Mouse (Mus musculus): Measurements from ENCODE around the gene Rac3.
"Not testable (repeated sequence)": the region's sequence is repeated elsewhere in the genome, so short reads cannot be mapped to it uniquely, and the experiment has no call there.

The Rac3 gene

DNA sequence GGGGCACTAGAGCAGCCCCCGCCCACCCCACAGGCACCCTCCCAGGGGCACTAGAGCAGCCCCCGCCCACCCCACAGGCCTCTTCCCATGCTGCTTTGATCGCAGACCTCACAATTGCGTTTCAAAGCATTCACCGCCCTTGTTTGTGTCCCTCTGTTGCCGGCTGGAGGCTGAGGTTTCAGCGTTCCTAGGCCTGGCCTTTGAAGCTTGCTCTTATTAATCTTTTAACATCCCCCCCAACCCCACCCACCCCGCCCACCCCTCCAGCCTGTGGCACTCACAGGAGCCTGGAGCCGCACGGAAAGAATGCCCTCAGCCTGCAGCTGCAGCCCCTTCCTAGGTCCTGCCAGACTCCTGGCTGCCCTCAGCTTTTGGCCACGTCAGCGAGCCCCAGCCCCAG, 14.0 kb upstream of the Rac3 start:
- no peak for DNase-seq

DNA sequence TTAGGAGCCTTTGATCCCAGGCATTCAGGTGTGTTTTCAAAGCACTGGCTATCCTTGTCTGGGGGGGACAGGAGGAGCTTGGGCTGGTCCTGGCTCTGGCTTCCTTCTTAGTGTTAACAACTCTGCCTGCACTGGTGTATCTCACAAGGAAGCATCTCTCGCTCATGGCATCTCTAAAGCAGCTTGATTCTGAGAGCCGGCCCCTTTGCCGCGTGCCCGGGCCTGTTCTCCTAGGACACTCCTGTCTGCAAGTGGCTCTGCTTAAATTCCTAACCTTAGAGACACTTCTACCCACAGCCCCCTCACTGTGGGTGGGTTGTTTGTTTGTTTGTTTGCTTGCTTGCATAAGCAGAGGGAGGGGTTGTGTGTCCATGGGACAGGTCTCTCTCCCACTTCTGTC, 13.3 kb upstream of the Rac3 start:
- DNase-seq, result no peak

GRCm38 (mm10) chr11:120709551-120709950, 11.7 kb upstream of the Rac3 start:
- no peak for DNase-seq

DNA sequence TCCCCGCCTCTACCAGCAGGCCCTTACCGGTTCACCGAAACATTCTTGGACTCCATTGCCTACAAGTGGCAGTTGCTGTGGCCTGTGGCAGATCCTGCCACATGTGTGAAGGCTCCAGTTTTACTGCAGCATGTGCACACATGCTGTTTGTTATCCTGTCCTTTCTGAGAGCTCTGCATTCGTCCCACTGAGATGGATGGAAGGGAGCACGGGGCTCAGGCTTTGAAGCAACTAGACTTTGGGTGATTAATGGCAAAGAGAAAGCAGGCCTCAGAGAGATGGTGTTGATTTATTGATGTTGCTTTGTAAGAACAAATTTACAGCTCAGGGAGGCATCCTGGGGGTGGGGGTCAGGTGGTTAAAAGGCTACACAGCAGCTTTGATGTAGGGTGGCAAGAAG, 10.6 kb upstream of the Rac3 start:
- no peak for DNase-seq

DNA sequence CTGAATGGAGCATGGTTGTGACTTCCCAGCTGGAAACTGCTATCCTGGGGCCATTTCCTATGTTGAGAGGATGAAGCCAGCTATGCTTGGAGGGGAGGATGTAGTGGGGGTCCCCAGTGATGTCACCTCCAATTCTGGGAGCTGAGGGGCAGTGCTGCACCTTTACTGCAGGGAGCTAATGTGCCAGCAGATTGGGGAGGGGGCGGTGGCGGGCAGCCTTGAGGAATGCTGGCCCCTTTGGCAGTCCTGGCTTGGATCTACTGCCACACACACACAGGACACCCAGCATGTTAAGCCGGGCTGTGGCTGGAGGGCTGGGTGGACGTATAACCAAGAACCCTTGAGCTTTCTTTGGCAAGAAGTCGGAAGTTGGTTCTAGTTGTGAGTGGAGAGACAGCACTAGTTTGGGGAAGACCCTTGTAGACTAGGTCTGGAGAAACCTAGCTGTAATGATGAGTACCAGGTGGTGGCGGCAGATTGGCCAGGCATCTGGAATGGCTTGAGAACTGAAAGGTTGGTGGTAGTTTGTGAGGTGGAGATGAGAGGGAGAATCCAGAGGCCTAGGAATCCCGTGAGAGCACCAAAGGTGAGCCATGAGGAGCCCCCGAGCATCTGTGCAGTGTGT, 9.2 kb upstream of the Rac3 start:
- no peak for DNase-seq

GRCm38 (mm10) chr11:120712771-120713568, 8.3 kb upstream of the Rac3 start:
- DNase-seq, result peak; percentile 60

DNA sequence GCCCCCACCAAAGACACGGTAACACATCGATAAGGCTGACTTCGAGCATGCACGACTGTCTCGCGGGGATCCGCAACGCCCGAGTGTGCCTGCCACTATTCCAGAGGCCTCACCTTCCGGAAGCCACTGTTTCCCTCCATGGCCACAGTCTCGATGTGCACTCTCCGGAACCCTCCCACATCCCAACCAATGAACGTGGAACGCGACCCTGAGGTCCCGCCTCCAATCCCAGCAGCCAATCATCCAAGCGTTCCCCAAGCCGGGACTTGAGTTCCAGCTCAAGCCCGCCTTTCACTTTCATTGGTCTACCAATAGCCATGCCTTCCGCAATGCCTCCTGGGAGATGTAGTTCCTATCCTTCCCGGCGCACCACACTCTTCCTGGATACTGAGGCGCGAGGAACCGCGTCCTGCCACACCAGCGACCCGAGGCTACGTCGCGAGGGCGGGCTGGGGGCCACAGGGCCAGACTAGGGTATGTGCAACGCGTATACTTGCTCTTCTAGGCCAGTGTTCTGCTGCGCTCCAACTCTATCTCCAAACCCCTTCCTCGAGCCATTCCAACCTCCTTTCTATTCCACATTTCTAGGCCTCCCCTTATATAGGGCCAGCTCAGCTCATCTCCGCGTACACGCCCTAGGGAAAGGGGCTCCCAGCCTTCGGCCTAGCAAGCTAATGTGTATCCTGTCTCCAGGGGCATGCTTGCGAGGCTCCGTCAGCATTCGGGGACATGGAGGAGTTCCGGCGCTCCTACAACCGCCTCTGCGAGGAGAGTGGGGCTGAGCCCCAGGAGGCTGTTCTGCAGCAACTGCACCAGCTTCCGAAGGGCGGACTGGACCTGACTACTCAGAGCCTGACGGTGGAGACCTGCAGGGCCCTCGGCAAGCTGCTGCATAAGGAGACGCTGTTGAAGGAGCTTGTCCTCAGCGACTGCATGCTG, 7.4 kb upstream of the Rac3 start, which contains the start of the genes Cenpx and Lrrc45:
Gene Cenpx (minus strand): TSS at position 159 of the 939 bp plus-strand sequence.
Gene Lrrc45 (plus strand): TSS at position 346 of the 939 bp plus-strand sequence.
- DNase-seq, result peak; percentile 95

GRCm38 (mm10) chr11:120714546-120714945, 6.7 kb upstream of the Rac3 start:
- no peak for DNase-seq

DNA sequence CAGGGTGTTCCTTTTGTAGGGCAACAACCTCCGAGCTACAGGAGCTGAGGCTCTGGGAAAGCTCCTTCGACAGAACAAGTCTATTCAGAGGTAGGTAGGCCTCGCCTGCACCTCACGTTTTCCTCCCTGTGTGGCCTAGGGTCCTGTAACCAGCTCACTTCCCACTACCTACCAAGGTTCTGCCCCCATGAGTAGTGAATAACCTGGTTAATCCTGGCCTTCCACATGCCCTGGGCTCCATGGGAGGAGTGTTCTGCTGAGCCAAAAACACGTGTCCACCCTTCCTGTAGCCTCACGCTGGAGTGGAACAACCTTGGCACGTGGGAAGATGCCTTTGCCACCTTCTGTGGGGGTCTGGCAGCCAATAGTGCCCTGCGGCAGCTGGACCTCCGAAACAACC, 6.1 kb upstream of the Rac3 start:
- DNase-seq, result no peak

DNA sequence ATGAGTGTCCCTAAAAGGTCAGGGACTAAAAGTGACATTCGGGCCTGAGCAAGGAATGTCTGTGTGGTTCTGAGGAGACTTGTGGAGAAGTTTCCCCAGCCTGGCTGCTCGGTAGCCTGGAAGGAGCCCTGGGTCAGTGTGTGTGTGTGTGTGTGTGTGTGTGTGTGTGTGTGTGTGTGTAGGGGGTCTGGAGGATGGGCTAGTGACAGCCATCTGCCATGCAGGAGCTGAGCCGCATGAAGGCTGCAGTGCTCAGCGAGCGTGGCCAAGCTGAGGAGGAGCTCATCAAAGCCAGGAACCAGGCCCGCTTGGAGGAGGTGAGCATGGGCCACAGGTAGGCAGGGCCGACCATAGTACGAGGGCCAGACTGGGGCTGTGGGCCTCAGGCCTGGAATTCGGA, 2.0 kb upstream of the Rac3 start:
- no peak for DNase-seq

- no peak for DNase-seq
These were observed 1.4 kb upstream of the Rac3 start for GRCm38 (mm10) chr11:120719841-120720376.

GRCm38 (mm10) chr11:120720450-120720849, 820 bp upstream of the Rac3 start:
- peak; percentile 90 for DNase-seq

DNA sequence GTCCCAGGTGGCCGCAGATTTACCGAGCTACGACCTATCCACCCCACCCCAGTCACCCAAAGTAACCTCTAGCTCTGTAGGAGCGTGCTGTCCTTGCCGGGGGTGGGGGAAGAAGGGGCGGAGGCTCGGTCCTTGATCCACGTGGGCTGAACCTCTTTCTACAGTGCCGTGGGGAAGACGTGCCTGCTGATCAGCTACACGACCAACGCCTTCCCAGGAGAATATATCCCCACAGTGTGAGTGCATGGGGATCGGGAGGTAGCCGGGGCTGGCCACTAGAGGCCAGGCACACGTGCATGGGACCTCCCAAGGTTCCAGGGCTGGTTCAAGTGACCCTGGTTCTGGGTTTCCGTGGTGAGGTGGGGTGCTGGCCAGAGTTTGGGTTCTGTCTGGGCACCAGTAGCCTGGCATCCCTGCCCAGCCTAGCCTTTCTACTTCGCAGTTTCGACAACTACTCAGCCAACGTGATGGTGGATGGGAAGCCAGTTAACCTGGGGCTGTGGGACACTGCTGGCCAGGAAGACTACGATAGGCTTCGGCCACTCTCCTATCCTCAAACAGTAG, 879 bp downstream of the Rac3 start:
- no peak for DNase-seq

DNA sequence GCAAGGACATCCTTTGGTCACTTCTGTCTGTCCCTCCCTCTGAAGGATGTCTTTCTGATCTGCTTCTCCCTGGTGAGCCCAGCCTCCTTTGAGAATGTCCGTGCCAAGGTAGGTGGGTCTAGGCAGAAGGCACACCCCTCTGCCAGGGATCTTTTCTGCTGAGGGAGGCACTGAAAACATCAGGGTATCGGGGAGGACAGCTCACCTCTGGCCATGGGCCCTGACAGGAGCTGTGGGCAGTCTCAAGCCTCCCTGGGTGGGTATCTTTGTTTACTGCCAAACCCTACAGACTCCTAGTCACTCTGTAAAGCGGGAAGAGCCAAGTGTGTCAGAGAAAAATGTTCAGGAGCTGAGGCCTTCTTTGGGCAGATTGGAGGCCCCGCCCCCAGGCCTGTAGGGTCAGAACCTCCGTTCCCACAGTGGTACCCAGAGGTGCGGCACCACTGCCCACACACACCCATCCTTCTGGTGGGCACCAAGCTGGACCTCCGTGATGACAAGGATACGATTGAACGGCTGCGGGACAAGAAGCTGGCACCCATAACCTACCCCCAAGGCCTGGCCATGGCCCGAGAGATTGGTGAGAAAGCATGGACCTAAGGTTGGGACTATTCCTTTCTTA, 1.6 kb downstream of the Rac3 start:
- DNase-seq, result no peak

DNA sequence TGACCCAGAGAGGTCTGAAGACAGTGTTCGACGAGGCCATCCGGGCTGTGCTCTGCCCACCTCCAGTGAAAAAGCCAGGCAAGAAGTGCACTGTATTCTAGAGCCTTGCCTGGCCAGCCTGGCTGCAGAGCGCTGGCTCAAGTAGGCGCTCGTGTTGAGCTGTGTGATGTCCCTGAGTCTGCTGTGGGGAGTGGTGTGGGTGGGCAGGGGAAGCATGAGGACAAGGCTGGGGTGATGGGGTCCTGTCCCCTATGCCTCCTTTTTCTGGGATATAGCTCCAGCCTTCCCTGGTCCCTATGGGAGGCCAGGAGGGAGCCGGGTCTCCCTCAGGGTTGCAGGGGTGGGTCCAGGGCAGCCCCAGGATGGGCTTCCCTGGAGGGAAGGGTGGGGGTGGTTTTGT, 2.2 kb downstream of the Rac3 start:
- no peak for DNase-seq

DNA sequence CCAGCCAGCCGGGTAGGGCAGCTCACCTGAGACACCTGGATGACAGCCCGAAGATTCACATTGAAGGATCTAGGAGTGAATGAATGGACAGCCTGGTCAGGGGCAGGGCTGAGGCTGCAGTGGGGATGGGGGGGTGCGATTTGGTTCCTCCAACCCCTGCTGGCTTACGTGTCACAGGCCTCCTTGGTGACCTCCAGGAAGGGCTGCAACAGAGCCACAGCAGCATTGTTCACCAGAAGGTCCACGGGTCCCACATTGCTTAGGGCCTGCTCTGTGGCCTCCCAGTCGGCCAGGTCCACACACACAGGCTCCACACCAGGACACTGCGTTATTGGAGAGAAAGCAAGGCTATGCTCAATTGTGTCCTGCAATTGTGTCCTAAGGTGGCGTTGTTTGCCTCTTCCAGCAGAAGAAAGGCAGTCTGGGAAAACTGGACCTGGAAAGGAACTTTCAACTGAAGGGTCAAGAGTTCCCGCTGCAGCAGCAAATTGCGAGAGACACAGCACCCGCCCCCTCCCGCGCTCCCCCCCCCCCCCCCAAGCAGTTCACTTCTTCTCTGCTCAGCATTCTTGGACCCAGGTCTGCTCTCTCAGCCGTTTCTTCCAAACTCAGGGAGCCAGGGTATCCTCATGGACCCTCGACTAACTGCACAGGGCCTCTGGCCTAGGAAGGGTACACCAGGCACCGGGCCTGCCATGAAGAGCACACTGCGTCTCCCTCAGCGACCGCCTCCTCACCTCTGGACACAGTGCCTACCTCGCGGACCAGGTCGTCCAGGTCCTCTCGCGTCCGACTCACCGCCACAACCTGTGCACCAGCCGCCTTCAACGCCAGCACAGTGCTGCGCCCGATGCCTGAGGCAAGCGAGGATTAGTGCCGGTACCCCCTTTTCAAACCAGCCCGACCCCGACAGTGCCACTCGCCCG, 5.2 kb downstream of the Rac3 start:
- DNase-seq, result no peak

GRCm38 (mm10) chr11:120727169-120727527, 5.9 kb downstream of the Rac3 start, which contains the start of gene Dcxr:
Gene Dcxr, minus strand, starts transcription at chr11:120727281.
- DNase-seq, result peak; percentile 73

- no peak for DNase-seq
These were observed 6.3 kb downstream of the Rac3 start for GRCm38 (mm10) chr11:120727564-120727963.

DNA sequence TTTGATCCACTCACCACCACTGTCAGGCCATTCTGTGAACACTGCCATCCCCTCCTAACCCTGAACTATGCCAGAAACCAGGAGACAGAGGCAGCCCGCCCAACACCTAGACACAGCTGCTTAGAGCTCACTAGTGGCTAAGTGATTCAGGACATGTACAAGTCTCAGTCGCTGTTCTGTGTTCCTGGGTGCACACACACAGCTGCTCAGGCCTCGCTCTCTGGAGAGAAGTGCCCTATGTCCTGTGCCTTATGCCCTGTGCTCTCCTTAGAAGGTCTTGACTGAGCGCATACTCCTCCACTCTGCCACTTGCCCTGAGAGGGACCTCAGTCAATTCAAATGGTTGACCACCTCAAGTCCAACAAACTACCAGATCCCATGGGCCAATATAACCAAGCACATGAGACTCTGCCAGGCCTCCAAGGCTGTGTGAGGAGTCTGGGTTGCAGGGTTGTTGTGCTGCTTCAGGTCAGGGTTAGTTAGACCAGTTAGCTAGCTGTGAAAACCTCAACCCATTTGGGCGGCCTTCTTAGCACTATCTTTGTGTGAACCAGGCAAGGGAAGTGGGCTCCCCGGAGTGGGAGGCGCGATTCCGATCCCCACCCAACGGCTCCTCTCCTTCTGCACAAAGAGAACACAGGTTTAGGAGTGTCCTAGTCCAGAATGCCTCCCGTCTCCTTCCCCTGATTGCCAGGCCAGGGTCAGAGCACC, 7.4 kb downstream of the Rac3 start:
- DNase-seq, result no peak

DNA sequence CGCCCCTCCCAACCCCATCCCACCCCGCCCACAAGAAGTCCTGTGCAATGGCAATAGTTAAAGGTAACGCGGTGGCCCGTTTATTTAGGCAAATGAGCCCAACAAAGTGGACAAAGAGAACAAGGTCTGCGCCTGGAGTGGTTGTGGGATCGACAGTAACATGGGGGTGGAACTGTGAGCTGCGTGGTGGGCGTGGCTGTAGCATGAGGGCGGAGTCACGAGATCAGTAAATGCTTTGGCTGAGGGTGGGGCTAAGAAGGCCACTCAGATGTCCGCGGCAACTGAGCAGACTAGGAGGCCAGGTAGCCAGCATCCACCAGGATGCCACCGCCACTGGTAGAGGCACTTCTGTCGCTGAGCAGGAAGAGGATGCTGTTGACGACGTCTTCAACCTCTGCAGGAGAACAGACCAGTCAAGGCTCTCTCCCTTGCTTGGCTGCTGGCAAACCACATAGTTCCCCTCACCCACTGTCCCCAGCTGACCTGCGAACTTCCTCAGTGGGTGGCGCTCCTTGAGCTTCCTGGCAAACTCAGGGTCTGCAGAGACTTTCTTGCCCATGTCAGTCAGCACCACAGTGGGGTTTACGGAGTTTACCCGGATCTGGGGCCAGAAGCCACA, 8.3 kb downstream of the Rac3 start:
- not testable (repeated sequence) for DNase-seq

All from cerebellum, adult 11 months (tissue).